Mouse (Mus musculus): ENCODE measurements at regions not wholly inside any gene's neighbourhood (a gene's known extent, or its start where the extent isn't known, plus 50 kb on each side); places are given as distances from the start of the nearest gene placed in this dataset.
A peak's percentile ranks its signal among the peaks of the same experiment; 100 is the strongest.

- no peak for TF ChIP-seq CTCF (IDR thresholded peaks at IDR 0.05; ENCODE audit: low read depth)
- H3K9ac ChIP-seq: no peak overlapping the region
- ATAC-seq (ENCODE audit: insufficient read depth): no peak
- H3K4me3 ChIP-seq (ENCODE audit: low read depth, low read length): no peak overlapping the region
- 77% methylated on average over 3 of the region's 3 CpGs for whole genome bisulfite sequencing
- H3K4me1 ChIP-seq (ENCODE audit: insufficient read depth): no peaks in the 10 kb centered on the region
- H3K9me3 ChIP-seq (ENCODE audit: low read depth, low read length): no peaks in the 10 kb centered on the region
- no peak for DNase-seq
- H3K27ac ChIP-seq (ENCODE audit: low read depth): no peak overlapping the region
- H3K27me3 ChIP-seq (ENCODE audit: insufficient read depth, low read length): no peaks in the 10 kb centered on the region
- H3K4me2 ChIP-seq: no peak overlapping the region
- H3K36me3 ChIP-seq (ENCODE audit: insufficient read depth): no peaks in the 10 kb centered on the region
Observed at GRCm38 (mm10) chr11:20462076-20462475, 81.0 kb upstream of the Sertad2 start.

DNA sequence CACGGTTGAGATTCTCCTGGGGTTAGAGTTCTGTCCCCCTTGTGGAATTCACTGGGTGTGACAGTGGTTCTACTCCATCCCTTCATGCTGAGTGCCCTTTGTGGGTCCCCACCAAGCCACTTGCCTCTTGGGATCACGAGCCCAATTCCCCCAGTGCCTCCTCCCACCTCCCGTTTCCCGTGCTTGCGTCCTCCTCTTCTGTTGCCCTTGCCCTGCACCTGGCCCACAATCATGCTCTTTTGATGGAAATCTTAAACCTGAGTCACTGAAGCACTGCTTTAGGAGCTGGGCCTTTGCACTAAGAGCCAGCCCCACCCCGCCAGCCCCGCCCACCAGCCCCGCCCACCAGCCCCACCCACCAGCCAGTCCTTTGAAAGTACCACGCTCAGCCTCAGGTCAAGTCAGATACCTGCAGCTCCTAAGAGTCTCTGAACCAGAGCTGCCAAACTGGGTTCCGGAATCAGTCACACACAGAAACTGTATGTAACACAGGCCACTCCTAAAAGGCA, 79.8 kb upstream of the Sertad2 start:
- ATAC-seq (ENCODE audit: insufficient read depth): peak; percentile 29; the same call in 1 of the 2 replicates
- TF ChIP-seq CTCF (IDR thresholded peaks at IDR 0.05; ENCODE audit: low read depth): 0 out of 2 replicates have a peak, but pooled peaks have one; percentile 7
- H3K4me1 ChIP-seq (ENCODE audit: insufficient read depth): no peaks in the 10 kb centered on the region
- H3K4me2 ChIP-seq: no peak overlapping the region
- no peak overlapping the region for H3K27ac ChIP-seq (ENCODE audit: low read depth)
- no peak for DNase-seq
- no peaks in the 10 kb centered on the region for H3K9me3 ChIP-seq (ENCODE audit: low read depth, low read length)
- H3K36me3 ChIP-seq (ENCODE audit: insufficient read depth): no peaks in the 10 kb centered on the region
- no peak overlapping the region for H3K4me3 ChIP-seq (ENCODE audit: low read depth, low read length)
- H3K27me3 ChIP-seq (ENCODE audit: insufficient read depth, low read length): no peaks in the 10 kb centered on the region
- 24% methylated on average over 10 of the region's 10 CpGs for WGBS
- H3K9ac ChIP-seq: no peak overlapping the region

DNA sequence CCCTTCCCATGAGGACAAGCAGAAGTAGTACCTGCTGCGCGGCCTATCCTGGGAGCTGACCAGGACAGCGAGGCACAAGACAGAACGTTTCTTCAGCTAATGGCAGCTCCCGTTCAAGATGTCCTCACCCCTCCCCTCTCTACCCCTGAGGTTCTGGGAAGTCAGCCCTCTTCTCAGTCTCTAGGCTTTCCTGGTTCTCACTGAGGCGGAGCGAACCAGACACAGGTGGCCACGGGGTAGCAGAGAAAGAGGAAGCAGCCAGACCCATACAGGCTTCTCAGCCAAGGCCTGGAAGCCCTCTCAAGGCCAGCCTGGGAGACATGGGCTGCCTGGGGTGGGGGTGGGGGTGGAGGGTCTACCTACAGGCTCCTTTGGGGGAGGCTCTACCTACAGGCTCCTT, 78.5 kb upstream of the Sertad2 start:
- 69% methylated on average over 8 of the region's 8 CpGs for WGBS
- no peak for DNase-seq
- Histone ChIP-seq H3K4me3 (ENCODE audit: low read depth, low read length) (no peak overlapping the region), H3K9me3 (ENCODE audit: low read depth, low read length) (no peaks in the 10 kb centered on the region), H3K27ac (ENCODE audit: low read depth) (no peak overlapping the region), H3K9ac (no peak overlapping the region), H3K27me3 (ENCODE audit: insufficient read depth, low read length) (no peaks in the 10 kb centered on the region), H3K36me3 (ENCODE audit: insufficient read depth) (no peaks in the 10 kb centered on the region), H3K4me1 (ENCODE audit: insufficient read depth) (no peaks in the 10 kb centered on the region), H3K4me2 (no peak overlapping the region)
- no peak for TF ChIP-seq CTCF (IDR thresholded peaks at IDR 0.05; ENCODE audit: low read depth)
- ATAC-seq (ENCODE audit: insufficient read depth): no peak

DNA sequence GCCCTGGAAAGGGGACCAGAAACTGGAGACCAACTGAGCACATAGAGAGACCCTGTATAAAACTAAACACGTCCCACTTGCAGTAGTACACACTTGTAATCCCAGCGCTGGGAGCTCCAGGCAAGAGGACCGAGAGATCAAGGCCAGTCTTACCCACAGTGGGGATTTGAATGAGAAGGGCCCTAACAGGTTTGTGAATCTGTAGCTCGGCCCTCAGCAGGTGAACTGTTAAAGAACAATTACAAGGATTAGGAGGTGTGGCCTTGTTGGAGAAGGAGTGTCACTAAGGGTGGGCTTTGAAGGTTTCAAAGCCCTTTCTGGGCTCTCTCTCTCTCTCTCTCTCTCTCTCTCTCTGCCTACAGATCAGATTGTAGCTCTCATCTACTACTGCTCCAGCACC, 76.5 kb upstream of the Sertad2 start:
- H3K27ac ChIP-seq (ENCODE audit: low read depth): no peak overlapping the region
- TF ChIP-seq CTCF (IDR thresholded peaks at IDR 0.05; ENCODE audit: low read depth): no peak
- no peaks in the 10 kb centered on the region for H3K4me1 ChIP-seq (ENCODE audit: insufficient read depth)
- no peaks in the 10 kb centered on the region for H3K27me3 ChIP-seq (ENCODE audit: insufficient read depth, low read length)
- ATAC-seq (ENCODE audit: insufficient read depth): no peak
- no peak overlapping the region for H3K4me2 ChIP-seq
- no peaks in the 10 kb centered on the region for H3K9me3 ChIP-seq (ENCODE audit: low read depth, low read length)
- no peak overlapping the region for H3K9ac ChIP-seq
- no peak for DNase-seq
- H3K36me3 ChIP-seq (ENCODE audit: insufficient read depth): no peaks in the 10 kb centered on the region
- H3K4me3 ChIP-seq (ENCODE audit: low read depth, low read length): no peak overlapping the region
- 45% methylated on average over 4 of the region's 4 CpGs for WGBS

- Histone ChIP-seq H3K4me1 (ENCODE audit: insufficient read depth) (no peaks in the 10 kb centered on the region), H3K9ac (no peak overlapping the region), H3K36me3 (ENCODE audit: insufficient read depth) (no peaks in the 10 kb centered on the region), H3K27ac (ENCODE audit: low read depth) (no peak overlapping the region), H3K27me3 (ENCODE audit: insufficient read depth, low read length) (no peaks in the 10 kb centered on the region), H3K4me3 (ENCODE audit: low read depth, low read length) (no peak overlapping the region), H3K4me2 (no peak overlapping the region), H3K9me3 (ENCODE audit: low read depth, low read length) (no peaks in the 10 kb centered on the region)
- ATAC-seq (ENCODE audit: insufficient read depth) (no peak), DNase-seq (peak; percentile 22)
- no peak for TF ChIP-seq CTCF (IDR thresholded peaks at IDR 0.05; ENCODE audit: low read depth)
- 66% methylated on average over 12 of the region's 12 CpGs for WGBS
Observed at GRCm38 (mm10) chr11:20468319-20469018, 74.6 kb upstream of the Sertad2 start.

DNA sequence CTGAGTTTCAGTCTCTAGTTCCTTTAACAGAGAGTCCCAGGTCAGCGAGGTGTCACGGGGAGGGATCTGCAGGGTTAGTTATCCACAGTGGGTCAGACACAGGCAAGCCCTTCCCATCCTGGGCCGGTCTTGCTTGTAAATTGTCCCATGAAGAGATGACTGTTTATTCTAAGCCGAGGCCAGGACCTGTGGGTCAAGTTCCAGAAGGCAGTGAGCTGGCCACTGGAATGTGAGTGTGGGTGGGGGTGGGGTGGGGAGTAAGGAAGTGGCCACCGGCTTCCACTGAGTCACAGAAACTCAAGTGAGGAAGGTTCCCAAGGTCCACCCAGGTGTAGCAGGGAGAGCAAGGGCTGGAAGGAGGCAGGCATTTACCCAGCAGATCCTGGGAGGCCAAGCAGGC, 73.7 kb upstream of the Sertad2 start:
- Histone ChIP-seq H3K27me3 (ENCODE audit: insufficient read depth, low read length) (no peaks in the 10 kb centered on the region), H3K4me1 (ENCODE audit: insufficient read depth) (no peaks in the 10 kb centered on the region), H3K9me3 (ENCODE audit: low read depth, low read length) (no peaks in the 10 kb centered on the region), H3K27ac (ENCODE audit: low read depth) (no peak overlapping the region), H3K4me3 (ENCODE audit: low read depth, low read length) (no peak overlapping the region), H3K9ac (no peak overlapping the region), H3K4me2 (no peak overlapping the region), H3K36me3 (ENCODE audit: insufficient read depth) (no peaks in the 10 kb centered on the region)
- TF ChIP-seq CTCF (IDR thresholded peaks at IDR 0.05; ENCODE audit: low read depth): no peak
- WGBS: 15% methylated on average over 5 of the region's 5 CpGs
- DNase-seq (no peak), ATAC-seq (ENCODE audit: insufficient read depth) (no peak)

DNA sequence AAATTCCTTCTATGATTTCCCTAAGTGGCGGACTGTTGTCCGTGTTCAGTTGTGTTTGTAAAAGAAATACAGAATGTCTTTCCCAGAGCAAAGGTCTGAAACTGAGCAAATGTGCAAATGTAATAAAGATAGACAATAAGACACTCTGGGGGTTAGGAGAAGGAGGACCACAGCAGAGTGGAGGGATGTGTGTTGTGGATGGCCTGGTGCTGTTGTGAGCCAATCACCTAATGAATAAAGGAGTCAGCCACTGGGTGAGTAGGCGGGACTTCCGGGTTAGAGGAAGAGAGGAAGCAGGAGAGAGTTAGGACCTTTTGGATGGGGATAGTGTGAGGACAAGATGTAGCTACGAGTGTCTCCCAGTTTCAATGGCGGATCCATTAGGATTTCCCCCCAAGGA, 72.7 kb upstream of the Sertad2 start:
- Histone ChIP-seq H3K9ac (no peak overlapping the region), H3K36me3 (ENCODE audit: insufficient read depth) (no peaks in the 10 kb centered on the region), H3K27me3 (ENCODE audit: insufficient read depth, low read length) (no peaks in the 10 kb centered on the region), H3K27ac (ENCODE audit: low read depth) (no peak overlapping the region), H3K4me1 (ENCODE audit: insufficient read depth) (no peaks in the 10 kb centered on the region), H3K4me3 (ENCODE audit: low read depth, low read length) (no peak overlapping the region), H3K9me3 (ENCODE audit: low read depth, low read length) (no peaks in the 10 kb centered on the region), H3K4me2 (no peak overlapping the region)
- ATAC-seq (ENCODE audit: insufficient read depth) (no peak), DNase-seq (no peak)
- 83% methylated on average over 6 of the region's 6 CpGs for whole genome bisulfite sequencing
- no peak for TF ChIP-seq CTCF (IDR thresholded peaks at IDR 0.05; ENCODE audit: low read depth)
